Mouse (Mus musculus) heart, postnatal 0 days (tissue): ENCODE measurements around the gene Sbsn.

Experiments
- CTCF ChIP-seq: IDR thresholded peaks from 2 replicates; pipeline ENCODE4 v1.5.1; 2016; ENCODE audit warnings: antibody characterized with exemption, control low read depth, low read depth
- EP300 ChIP-seq: IDR thresholded peaks from 2 replicates; pipeline ENCODE4 v1.6.1; 2016; ENCODE audit warnings: antibody characterized with exemption, low read depth

- TF ChIP-seq CTCF, result peak; percentile 42
- TF ChIP-seq EP300, result no peak
Observed at GRCm38 (mm10) chr7:30729396-30730063, 21.7 kb upstream of the Sbsn start, which contains the start of gene Tmem147.
